Mouse (Mus musculus) ES-Bruce4 (cell line): ENCODE measurements around the gene Mesp2. TPM values are rescaled to one million over a fixed set of nuclear protein-coding genes. Genes with fewer than 3 reads are reported as not detected.
A peak's percentile ranks its signal among the peaks of the same experiment; 100 is the strongest.

ENCODE experiments used
- H3K27ac ChIP-seq: 2 replicates; pipeline ENCODE4 v1.5.1; 2012; ENCODE audit warnings: low read length, inconsistent platforms; ENCODE audit not compliant: insufficient read depth
- H3K27me3 ChIP-seq: 2 replicates; pipeline ENCODE4 v1.6.1; 2012; ENCODE audit warnings: mild to moderate bottlenecking, low read length, inconsistent platforms; ENCODE audit not compliant: control insufficient read depth, poor library complexity, insufficient read depth, severe bottlenecking
- H3K36me3 ChIP-seq: 2 replicates; pipeline ENCODE4 v1.6.1; 2012; ENCODE audit warnings: inconsistent platforms, mild to moderate bottlenecking, low read length, moderate library complexity; ENCODE audit not compliant: control insufficient read depth, poor library complexity, insufficient read depth, severe bottlenecking
- H3K4me1 ChIP-seq: one replicate; pipeline ENCODE4 v1.8.1; 2011; ENCODE audit warnings: low read length; ENCODE audit not compliant: control insufficient read depth, insufficient read depth
- H3K4me3 ChIP-seq: 2 replicates; pipeline ENCODE4 v1.5.1; 2011; ENCODE audit warnings: low read depth, mild to moderate bottlenecking, low read length
- H3K9ac ChIP-seq: 2 replicates; pipeline ENCODE4 v1.6.1; 2012; ENCODE audit warnings: low read depth, mild to moderate bottlenecking, inconsistent platforms; ENCODE audit not compliant: poor library complexity, severe bottlenecking
- H3K9me3 ChIP-seq: replicated peaks from 2 replicates; pipeline ENCODE4 v1.6.1; 2012; ENCODE audit warnings: mild to moderate bottlenecking, low read length, inconsistent platforms; ENCODE audit not compliant: control insufficient read depth, poor library complexity, insufficient read depth, severe bottlenecking
- CTCF ChIP-seq: IDR thresholded peaks from one replicate; pipeline ENCODE4 v1.8.1; 2011; ENCODE audit warnings: low read depth, low read length
- EP300 ChIP-seq: IDR thresholded peaks from 2 replicates; pipeline ENCODE4 v1.6.1; 2011; ENCODE audit warnings: low read depth, low read length; ENCODE audit not compliant: insufficient read depth
- POLR2A ChIP-seq: IDR thresholded peaks from one replicate; pipeline ENCODE4 v1.8.1; 2011; ENCODE audit warnings: low read length; ENCODE audit not compliant: insufficient read depth
- polyA plus RNA-seq: library from polyadenylated mRNA; stranded (reverse); fragments of >200 nt; gene quantifications from 2 replicates; pipeline ENCODE4 v1.2.4, GENCODE M21; 2011; ENCODE audit warnings: low read depth; ENCODE audit not compliant: missing spikeins, insufficient read depth, insufficient read length

Gene Mesp2
- polyA plus RNA-seq, 1 experiment = 1.2 TPM

DNA sequence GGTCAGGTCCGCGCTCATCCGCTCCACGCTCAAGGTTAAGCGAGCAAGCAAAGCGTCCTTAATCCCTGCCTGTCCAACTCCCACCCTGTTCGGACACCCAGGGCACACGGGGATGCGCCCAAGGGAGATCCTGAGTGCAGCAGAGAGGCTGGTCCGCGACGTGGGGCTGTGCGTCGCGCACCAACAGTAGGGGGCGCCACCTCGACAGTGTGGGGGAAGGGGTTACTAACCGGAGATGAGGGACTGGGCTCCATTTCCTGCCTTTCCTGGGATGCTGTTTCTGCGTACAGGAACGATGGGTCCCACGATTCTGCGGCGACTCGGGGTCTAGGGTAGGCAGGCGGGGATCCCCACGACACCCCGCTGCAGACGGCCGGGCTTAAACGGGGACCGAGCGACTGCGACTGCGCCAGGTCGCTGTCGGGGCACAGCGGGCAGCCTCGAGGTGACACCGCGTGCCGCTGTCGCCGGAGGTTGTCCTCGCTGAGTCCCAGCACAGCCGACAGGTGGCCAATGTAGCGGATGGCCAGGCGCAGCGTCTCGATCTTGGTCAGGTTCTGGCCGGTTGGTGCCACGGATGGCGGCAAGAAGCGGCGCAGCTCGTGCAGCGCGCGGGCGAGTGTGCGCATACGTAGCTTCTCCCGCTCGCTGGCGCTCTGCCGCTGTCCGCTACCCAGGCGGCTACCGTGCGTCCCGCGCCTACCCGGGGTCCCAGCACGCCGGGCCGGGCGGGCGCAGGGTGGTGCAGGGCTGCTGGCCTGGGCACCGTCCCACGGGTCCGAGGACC is 17.7 kb upstream of the Mesp2 start:
- no peaks in the 10 kb centered on the region for H3K27me3 ChIP-seq
- no peaks in the 10 kb centered on the region for H3K36me3 ChIP-seq
- TF ChIP-seq POLR2A (no peak), CTCF (peak; percentile 79), EP300 (no peak)
- H3K4me1 ChIP-seq = no peaks in the 10 kb centered on the region
- peak overlapping the region; percentile 65 for H3K4me3 ChIP-seq
- H3K27ac ChIP-seq = no peak overlapping the region
- H3K9ac ChIP-seq = peak overlapping the region; percentile 16
- H3K9me3 ChIP-seq = no peaks in the 10 kb centered on the region

DNA sequence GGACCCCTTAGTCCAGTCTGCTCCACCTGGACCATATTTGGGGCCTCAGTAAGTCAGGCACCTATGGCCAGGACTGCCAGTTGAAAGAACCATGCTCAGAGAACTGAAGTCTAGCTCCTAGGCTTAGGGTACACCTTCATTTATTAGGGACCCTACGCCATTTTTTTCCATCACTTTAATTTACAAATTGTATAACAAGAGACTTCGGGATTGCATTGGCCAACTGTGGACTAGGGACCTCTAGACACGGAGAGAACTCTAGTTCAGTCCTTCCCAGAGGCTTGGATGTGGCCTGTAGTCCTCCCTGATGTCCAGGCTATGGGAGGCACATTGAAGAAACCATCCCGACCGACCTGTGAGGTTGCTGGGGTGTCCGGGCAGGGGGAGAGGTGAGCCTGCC is 16.8 kb upstream of the Mesp2 start, which contains the start of gene Mesp1:
Mesp1 (minus strand) TSS at position 101 of the 400 bp plus-strand sequence.
- Histone ChIP-seq H3K9me3 (no peaks in the 10 kb centered on the region), H3K27ac (no peak within 1 kb of the TSS), H3K4me3 (peak within 1 kb of the TSS; percentile 65), H3K4me1 (no peaks in the 10 kb centered on the region), H3K36me3 (no peaks in the 10 kb centered on the region), H3K27me3 (no peaks in the 10 kb centered on the region), H3K9ac (peak within 1 kb of the TSS; percentile 16)
- TF ChIP-seq POLR2A (no peak), EP300 (no peak), CTCF (no peak)

DNA sequence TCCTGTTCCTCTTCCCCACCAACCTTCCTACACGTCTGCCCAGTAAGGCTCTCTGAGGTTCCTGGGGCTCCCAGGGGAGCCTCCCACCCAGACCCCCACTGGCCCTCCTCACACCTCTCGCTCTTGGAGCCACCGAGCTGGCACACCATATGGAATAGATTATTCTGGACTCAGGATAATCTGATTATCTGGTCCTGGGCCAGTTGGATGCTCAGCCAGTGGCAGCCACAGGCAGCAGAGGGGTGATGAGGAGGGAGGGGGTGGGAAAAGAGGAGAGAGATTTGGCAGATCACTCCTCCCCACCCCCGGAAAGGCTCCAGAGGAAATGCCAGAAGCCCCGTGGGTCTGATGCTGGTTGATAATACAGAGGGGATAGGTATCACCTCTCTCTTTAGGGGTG is 11.9 kb upstream of the Mesp2 start:
- H3K4me3 ChIP-seq = no peak overlapping the region
- H3K27ac ChIP-seq = no peak overlapping the region
- peaks cover 1% of the 10 kb centered on the region for H3K4me1 ChIP-seq
- H3K27me3 ChIP-seq = no peaks in the 10 kb centered on the region
- H3K9ac ChIP-seq = no peak overlapping the region
- H3K9me3 ChIP-seq = no peaks in the 10 kb centered on the region
- H3K36me3 ChIP-seq = no peaks in the 10 kb centered on the region
- TF ChIP-seq EP300 (no peak), POLR2A (no peak), CTCF (no peak)

DNA sequence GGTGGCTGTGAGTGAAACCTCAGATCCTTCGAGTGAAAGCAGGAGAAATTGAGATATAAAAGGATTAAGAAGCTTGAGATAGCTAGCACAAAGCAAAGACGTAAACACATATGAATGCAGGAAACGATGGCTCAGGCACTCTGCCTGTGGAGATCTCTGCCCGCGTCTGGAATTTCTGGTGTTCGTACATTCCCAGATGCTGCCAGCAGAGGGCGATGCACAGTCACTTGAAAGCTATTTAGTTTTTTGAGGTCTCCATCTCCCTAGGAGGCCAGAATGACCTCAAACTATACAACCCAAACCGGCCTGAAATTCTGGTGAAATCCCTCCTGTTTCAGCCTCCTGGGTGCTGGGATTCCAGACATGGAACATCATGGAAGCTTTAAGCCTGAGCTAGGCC is 11.5 kb upstream of the Mesp2 start:
- no peaks in the 10 kb centered on the region for H3K36me3 ChIP-seq
- H3K4me3 ChIP-seq = no peak overlapping the region
- no peaks in the 10 kb centered on the region for H3K9me3 ChIP-seq
- H3K27ac ChIP-seq = no peak overlapping the region
- H3K27me3 ChIP-seq = no peaks in the 10 kb centered on the region
- H3K4me1 ChIP-seq = peaks cover 1% of the 10 kb centered on the region
- no peak for TF ChIP-seq POLR2A
- peak; percentile 75 for TF ChIP-seq CTCF
- no peak for TF ChIP-seq EP300
- no peak overlapping the region for H3K9ac ChIP-seq

DNA sequence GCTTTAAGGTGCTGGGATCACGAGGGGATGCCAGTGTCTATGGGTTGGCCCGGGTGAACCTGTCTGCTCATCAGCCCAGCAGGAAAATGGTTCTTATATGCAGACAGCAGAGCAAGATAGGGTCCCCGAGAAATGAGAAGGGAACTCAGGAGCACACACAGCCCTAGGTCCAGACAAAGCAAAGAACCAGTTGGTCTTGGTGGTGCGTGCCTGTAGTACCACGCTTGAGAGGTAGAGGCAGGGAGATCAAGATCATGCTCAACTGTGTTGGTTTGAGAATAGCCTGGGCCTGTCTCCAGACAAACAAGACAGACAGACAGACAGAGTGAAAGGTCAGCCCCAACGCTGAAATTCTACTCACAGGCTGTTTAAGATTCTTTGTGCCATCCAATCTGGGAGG is 11.0 kb upstream of the Mesp2 start:
- Histone ChIP-seq H3K9ac (no peak overlapping the region), H3K9me3 (no peaks in the 10 kb centered on the region), H3K4me1 (peaks cover 1% of the 10 kb centered on the region), H3K27ac (no peak overlapping the region), H3K27me3 (no peaks in the 10 kb centered on the region), H3K36me3 (no peaks in the 10 kb centered on the region), H3K4me3 (no peak overlapping the region)
- no peak for TF ChIP-seq CTCF
- no peak for TF ChIP-seq POLR2A

DNA sequence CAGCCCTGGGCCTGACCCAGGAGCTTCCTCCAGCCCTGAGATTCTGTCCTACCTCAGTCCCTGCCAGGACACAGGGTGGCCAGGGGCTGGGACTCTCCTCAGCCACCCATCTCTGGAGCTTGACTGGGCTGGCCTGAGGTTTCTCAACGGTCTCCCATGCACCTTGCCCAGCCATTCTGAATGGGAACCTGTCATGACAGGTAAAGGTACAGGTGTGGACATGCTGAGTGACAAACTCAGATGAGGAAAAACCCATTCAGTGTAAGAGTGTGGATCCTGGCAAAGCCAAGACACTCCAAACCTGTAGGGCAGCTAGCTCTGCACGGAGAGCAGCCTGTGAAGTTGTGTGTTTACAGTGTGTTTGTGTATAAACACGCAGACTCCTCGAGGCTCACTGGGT is 10.2 kb upstream of the Mesp2 start:
- Histone ChIP-seq H3K27me3 (no peaks in the 10 kb centered on the region), H3K4me3 (no peak overlapping the region), H3K36me3 (no peaks in the 10 kb centered on the region), H3K9ac (no peak overlapping the region), H3K4me1 (peaks cover 1% of the 10 kb centered on the region), H3K9me3 (no peaks in the 10 kb centered on the region), H3K27ac (no peak overlapping the region)
- no peak for TF ChIP-seq POLR2A
- no peak for TF ChIP-seq CTCF
- TF ChIP-seq EP300 = no peak
